Mouse (Mus musculus): ENCODE results near the gene Prkcq.
A peak's percentile ranks its signal among the peaks of the same experiment; 100 is the strongest.

Gene Prkcq

DNA sequence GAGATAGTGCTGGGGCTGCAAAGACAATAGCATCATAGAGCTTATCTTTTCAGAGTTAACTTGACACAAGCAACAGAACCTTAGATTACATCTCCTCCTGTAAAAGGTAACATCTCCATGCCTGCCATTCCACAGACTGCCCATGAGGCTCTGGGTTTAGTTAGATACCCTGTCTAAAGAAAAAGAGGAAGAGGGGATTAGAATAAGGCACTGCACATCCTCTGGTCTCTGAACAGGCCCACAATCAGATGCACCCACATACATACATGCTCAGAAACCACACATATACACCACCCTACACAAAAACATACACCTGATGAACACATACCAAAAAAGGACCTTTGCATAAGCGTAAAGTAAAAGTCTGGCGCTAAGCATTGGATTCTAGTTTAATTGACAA, 47.4 kb downstream of the Prkcq start:
- no peak for DNase-seq (ENCODE audit: low spot score in 2 of 2)

DNA sequence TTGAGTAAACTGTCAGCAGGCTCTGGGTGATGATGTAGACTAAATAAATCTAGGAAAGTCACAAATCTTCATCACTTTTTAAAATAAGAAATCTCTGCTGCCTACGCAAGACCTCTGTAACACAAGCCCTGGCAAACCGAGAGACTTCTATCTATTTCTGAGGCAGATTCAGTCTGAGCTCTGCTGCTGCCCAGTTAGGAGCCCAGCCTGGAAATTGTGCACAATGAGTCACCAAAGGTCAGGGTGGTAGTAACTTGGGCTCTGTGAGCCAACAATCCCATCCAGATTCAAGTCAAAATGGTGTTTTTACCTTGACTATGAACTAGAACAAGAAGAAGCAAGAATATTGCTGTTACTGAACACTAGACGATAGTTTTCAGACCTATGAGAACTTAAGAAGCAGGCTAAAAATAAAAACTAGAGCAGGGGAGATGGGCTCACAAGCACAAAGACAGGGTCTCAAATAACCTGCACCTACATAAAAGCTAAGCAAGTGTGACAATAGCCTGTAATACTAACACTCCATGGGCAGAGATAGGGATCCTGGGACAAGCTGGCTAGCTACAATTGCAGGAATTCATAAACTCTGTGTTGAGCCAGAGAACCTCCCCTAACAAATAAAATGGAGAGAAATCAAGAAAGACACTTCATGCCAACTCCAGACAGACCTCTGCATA, 53.0 kb downstream of the Prkcq start:
- no peak for DNase-seq (ENCODE audit: low spot score in 2 of 2)

DNA sequence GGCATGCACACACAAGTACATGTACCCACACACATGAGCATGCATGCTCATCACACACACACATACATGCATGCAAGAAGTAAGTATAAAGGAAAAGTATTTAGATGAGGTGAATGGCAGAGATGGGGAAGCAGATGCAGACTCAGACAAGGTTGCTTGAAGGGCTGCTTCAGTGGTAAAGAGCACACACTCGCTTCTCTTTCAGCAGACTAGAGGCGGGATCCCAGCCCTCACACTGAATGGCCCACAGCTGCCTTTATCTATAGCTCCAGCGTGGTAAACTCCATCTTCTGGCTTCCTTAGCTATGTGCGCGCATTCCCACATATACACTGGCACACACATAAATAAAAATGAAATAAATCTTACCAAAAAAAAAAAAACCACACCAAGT, 53.6 kb downstream of the Prkcq start:
- no peak for DNase-seq (ENCODE audit: low spot score in 2 of 2)

DNA sequence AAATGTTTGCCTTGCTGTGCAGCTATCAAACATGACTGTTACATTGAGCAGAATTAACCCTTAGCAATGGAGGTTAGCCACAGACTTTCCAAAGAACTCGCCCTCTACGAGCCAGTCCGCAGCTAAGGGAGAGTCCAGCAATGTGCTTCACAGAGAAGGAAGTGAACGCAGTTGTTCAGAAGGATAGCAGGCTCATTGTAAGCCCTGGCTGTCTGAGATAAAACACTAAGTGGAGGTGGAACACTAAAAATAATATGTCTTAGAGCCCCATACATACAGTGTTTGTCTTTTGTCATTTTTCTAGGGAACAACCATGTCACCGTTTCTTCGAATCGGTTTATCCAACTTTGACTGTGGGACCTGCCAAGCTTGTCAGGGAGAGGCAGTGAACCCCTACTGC, 54.6 kb downstream of the Prkcq start:
- no peak for DNase-seq (ENCODE audit: low spot score in 2 of 2)

DNA sequence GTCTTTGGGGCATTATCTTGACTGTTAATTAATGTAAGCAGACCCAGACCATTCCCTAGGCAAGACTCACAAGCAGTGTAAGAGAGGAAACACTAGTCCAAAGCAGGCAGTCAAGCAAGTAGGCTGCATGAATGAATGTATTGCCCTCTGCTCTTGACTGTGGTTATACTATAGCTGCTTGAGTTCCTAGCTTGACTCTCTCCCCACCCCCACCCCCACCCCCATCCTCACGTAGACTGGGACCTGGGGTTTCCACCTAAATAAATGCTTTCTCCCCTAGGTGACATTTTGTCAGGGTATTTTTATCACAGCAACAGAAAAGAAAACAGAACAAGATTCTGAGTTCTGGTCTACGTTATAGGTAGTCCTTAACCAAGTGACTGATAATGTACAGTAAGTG, 57.2 kb downstream of the Prkcq start:
- DNase-seq (ENCODE audit: low spot score in 2 of 2): no peak

DNA sequence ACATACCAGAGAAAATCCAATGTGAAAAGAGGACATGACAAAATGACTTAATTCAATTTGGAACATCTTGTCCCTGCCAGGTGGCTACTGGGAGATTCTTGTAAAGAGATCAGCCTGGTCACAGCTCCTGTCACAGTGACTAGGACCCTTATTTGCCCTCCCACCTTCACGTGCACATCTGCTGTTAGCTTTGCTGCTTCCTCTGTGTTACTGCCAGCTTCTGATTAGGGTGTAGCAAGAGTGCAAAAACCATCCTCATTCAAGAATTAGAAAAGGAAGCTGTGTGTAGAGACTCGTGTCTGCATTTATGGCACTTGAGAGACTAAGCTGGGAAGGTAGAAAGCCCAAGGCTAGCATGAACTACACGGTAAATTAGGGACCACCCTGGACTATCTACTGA, 59.2 kb downstream of the Prkcq start:
- DNase-seq (ENCODE audit: low spot score in 2 of 2): no peak

DNA sequence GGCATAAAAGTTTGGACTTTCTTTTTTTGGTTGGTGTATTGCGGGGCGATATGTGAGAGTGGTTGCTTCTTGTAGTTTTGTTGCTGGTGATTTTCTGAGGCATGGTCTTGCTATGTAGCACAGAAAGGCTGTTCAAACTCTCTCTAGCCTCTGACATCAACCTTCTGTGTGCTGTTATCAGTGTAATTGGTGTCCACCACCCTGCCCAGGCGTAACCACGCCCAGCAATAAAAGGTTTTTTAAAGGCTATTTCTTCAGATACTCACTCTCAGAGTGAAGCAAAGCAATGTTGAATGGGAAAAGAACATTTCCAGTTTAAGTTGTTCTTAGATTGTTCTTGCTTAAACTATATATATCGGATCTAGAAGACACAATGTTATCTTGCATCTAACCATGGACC, 60.1 kb downstream of the Prkcq start:
- no peak for DNase-seq (ENCODE audit: low spot score in 2 of 2)

DNA sequence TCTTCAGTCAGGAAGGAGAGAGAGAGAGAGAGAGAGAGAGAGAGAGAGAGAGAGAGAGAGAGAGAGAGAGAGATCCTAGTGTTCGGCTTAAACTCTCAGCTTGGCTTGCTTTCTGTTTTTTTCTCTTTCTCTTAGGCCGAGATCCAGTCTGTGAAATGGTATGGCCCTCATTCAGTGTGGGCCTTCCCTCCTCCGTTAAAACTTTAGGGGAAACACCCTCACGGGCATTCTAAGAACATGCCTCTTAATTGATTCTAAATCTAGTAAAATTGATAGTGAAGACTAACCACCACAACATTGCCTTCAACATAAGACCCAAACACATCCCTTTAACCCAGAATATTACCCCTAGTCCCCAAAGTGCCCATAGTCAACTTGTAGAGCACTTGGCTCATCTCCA, 66.3 kb downstream of the Prkcq start:
- no peak for DNase-seq (ENCODE audit: low spot score in 2 of 2)

DNA sequence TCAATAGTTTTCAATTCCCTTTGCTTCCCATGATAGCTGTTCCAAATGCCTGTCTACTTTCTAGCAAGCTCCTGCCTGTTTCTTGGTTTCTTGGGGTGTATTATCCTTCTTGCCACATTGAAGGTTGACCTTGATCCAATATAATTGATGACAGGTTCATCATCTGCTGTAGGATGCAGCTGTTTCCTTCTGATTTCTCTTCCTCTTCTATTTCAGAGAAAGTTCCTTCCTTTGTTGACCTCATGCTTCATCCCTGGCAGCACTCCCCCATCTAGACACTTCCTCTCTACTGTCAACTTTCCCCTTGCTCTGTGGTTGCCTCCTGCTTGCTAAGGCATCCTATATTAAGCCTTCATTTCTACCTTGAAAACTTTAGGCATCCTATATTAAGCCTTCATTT, 67.6 kb downstream of the Prkcq start:
- no peak for DNase-seq (ENCODE audit: low spot score in 2 of 2)

DNA sequence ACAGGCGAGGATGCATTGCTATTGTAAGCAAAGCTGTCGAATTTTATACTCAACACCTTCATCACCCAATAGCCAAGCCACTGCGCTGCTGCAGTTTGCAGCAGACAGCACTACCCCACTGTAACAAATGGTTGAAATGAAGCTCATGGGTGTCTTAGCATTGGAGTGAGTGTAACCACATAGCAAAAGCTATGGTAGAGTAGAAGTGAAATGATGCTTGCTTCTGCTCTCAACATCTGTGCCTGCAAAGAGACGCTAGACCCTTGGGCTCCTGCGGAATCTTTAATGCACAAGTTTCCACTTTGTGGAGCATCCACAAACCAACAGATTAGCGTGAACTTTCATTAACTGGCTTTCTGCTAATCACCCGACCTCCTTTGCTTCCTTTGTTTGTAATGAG, 74.0 kb downstream of the Prkcq start:
- no peak for DNase-seq (ENCODE audit: low spot score in 2 of 2)

DNA sequence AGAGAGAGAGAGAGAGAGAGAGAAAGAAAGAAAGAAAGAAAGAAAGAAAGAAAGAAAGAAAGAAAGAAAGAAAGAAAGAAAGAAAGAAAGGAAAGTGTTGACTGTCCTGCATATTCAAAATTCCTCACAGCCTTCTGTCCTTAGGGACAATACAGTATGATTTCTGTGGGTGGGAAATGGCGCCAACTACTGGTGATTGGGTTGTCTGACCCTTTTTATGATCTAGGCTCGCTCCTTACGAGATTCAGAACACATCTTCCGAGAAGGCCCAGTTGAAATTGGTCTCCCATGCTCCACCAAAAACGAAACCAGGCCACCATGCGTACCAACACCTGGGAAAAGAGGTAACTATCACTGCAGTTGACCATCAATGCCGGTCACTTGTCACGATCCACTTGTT, 82.0 kb downstream of the Prkcq start:
- DNase-seq (ENCODE audit: low spot score in 2 of 2): peak in 1 of 2 experiments; percentile 9

DNA sequence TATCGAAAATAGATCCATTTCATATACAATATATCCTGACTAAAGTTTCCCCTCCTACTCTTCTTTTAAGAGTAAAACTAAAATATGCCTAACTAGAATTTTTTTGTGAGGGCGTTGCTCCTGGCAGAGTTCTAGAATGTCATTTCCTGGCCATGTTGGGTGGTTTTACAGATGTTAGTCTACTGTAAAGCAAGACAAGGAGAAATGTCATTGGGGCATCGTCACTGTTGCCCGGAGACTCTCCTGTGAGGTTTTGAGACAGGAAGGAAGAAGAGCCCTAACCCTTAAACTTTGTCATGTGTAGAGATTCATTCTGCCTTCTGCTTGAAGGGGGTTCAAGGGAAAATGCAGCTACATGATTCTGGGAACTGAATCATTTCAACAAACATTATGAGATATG, 82.5 kb downstream of the Prkcq start:
- no peak for DNase-seq (ENCODE audit: low spot score in 2 of 2)

DNA sequence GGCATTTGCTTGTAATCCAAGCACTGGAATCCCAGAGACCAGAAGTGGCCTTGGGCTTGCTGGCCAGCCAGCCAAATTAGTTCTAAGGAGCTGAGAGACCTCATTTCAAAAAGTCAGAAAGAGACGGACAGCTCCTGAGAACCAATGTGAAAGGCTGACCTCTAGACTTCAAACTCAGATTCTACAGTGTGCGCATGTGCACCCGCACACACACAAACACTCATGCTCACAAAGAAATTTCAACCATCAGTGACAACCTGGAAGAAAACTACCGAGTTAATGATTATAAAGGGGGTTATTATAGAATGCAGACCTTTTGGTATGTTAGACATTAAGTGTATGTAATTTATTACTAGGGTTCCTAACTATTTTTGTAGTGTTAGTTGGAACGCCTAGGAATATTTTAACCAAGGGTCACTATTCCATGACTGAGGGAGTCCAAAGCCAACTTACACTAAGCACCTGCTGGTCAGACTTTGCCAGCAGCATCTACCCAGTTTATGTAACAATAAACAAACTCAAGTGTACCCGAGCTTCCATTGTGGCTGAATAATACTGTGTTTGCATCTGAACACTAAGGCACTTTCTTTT, 85.4 kb downstream of the Prkcq start:
- DNase-seq (ENCODE audit: low spot score in 2 of 2): no peak

DNA sequence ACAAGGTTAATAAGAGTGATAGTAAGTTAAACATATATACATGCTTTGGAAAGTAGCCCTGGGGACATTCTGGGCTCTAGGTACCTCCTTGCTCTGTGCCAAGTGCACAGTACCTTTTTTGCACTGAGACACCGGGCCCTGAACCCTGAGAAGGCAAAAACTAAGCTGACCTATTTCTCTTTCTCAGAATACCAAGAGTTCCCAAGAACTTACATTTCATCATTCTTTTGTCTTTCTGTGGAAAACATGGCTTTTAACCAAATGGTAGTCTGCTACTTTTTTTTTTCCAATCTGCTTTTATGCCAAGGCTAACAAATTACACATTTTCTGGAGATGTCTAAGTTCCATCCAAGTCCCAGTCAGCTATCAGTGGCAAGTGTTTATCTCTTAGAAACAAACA, 86.3 kb downstream of the Prkcq start:
- DNase-seq (ENCODE audit: low spot score in 2 of 2): no peak

DNA sequence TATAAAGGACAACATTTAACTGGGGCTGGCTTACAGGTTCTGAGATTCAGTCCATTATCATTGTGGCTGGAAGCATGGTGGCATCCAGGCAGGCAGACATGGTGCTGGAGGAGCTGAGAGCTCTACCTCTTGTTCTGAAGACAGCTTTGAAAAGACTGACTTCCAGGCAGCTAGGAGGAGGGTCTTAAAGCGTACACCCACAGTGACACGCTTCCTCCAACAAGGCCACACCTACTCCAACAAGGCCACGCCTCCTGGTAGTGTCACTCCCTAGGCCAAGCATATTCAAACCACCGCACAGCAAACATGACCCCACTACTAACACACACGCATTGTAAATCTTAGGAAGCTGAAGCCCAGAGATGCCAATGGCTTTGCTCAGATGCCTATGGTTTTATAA, 87.5 kb downstream of the Prkcq start:
- no peak for DNase-seq (ENCODE audit: low spot score in 2 of 2)

DNA sequence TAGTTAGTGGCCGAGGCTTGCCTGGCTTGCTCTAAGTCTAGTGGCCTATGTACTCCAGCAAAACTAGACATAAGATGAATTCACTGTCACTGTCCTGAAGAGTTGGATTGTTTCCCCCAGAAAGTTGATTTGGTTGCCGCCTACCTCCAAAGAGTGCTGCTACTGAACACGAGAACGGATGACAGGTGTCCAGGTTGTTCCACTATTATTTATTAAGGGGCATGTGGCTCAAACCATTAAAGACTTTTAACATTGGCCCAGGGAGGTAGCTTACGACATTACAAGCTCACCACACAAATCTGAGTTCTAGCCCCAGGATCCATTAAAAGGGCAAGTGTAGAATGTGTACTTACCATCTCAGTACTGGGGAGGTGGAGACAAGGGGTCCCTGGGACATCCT, 92.9 kb downstream of the Prkcq start:
- DNase-seq (ENCODE audit: low spot score in 2 of 2): no peak

DNA sequence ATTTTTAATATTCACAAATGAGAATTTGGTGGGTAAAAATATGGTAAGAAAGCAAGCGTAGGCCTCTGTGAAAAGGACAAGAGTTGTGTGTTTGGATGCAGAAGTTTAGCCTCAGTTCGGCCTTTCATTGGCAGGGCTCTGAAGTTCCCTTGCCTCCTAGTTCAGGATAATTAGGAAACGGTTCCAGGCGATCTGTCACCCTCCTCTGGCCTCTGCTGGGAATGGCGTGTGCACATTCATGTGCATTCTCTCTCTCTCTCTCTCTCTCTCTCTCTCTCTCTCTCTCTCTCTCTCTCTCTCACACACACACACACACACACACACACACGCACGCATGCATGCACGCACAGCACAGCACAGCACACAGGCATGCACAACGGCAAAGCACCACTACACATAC, 93.5 kb downstream of the Prkcq start:
- no peak for DNase-seq (ENCODE audit: low spot score in 2 of 2)

DNA sequence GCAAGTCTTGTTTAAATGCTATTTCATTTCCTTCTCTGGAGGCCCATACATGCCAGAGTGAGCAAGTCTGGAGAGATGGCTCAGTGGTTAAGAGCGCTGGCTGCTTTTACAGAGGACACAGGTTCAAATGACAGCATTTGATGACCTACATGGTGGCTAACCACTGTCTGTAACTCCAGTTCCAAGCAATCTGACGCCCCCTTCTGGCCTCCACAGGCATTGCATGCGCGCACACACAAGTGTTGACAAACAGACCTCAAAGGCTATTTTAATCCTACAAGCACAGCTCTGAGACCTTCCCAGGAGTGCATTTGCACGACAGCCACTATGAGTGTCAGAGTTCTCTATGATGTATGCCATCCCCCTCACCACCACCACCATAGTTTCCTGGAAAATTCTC, 94.4 kb downstream of the Prkcq start:
- no peak for DNase-seq (ENCODE audit: low spot score in 2 of 2)

DNA sequence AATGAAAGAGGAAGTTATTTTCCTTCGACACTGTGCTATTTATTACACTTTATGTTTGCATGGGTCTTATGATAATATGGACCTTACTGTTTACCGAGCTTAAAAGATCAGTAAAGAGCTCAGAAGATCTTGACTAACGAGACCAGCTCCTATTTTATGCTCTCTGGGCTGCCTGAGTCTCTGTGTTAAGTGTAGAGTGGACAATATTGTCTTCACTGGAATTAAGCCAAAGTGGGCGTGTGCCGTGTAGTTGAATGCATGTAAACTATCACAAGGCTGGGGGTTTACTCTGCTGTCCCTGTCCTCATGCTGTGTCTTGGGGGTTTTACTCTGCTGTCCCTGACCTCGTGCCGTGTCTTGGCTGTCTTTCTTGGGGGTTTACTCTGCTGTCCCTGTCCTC, 107.1 kb downstream of the Prkcq start:
- no peak for DNase-seq (ENCODE audit: low spot score in 2 of 2)

DNA sequence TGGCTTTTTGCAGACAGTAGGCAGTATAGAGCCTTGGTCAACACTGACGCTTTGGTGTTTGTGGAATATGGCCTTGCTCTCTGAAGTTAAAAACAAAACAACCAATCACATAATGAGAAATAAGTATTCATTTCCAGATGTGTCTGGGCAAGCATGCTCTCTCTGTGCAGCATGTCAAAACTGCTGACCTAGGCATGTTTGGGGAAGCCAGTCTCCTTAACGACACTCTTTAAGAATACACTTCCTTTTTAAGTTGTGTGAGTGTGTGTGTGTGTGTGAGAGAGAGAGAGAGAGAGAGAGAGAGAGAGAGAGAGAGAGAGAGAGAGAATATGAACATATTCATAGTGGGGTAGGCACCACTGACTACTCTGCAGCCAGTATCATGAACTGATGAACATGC, 108.3 kb downstream of the Prkcq start:
- DNase-seq (ENCODE audit: low spot score in 2 of 2): no peak

DNA sequence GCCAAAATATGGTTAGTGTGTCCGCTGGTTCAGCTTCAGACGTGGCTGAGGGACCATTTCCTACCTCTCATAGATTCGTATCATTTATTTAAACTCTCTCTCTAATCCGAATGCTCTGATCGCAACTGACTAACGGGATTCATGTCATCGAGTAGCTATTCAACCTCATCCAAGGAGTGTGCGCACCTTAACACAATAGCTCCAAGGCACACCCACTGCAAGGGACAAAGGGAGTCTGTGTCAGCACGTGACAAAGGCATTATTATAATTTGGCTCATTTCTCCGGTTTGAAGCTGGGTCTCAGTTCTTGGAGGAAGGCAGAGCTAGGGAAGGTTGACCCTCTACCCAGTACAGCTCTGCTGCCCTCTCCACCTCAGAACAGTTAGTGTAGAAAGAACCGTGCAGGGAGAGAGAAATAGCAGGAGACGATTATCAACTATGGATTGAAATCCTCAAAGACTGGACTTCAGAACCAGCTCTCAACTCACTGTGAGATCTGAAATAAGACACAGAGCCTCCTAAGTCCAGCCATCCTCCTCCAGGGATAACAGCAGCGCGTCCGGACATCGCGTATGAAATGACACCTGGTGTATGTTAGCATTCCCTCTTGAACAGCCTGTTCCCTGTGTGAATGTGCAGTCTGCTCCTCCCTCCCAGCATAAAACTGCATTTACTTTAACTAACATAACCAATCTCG, 116.1 kb downstream of the Prkcq start:
- DNase-seq (ENCODE audit: low spot score in 2 of 2): no peak

DNA sequence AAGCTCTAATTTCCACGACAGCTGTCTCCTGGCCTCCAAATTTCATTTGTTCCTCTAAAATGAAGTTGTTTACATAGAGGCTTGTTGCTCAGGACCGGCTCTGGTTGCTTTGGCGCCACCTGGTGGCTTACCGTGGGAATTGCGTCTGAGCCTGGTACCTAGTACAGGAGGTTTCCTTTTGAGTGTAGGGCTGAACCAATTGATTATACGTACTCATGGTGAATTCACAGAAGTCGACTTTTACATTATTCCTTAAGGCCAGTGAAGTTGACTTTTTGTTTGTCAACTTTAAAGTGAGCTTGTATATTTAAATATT, 116.6 kb downstream of the Prkcq start:
- DNase-seq (ENCODE audit: low spot score in 2 of 2): peak; percentile 58 to 89

DNA sequence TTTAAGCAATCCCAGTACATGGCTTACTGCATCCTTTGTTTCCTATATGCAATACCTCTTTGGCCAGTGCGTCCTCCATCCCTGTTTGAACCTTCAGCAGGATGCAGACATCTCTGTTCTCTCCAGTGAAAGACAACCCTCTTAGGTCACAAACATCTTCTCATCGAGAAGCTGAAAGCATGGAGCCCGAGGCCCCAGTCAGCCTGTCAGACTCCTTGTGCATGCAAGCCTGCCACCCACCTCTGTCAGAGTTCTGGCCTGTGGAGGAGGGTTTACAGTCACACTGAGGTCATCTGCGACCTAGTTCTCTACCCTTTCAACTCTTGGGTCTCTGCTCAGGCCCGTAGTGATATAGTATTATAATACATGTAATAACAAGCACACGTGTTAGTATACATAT, 119.0 kb downstream of the Prkcq start:
- DNase-seq (ENCODE audit: low spot score in 2 of 2): no peak
